Mouse (Mus musculus) gastrocnemius, adult 2 months (tissue): ENCODE data around the gene Tfr2. TPM values are rescaled to one million over a fixed set of nuclear protein-coding genes. Genes with fewer than 3 reads are reported as not detected.
A peak's percentile ranks its signal among the peaks of the same experiment; 100 is the strongest.
"Not testable (repeated sequence)": the region's sequence is repeated elsewhere in the genome, so short reads cannot be mapped to it uniquely, and the experiment has no call there.

ENCODE experiments used
- DNase-seq: peaks from one replicate; pipeline ENCODE4 v3.0.0; 2022
- H3K27ac ChIP-seq: fragments of 200-600 bp; 2 replicates; pipeline ENCODE4 v1.8.1; 2022; ENCODE audit warnings: mild to moderate bottlenecking
- H3K4me3 ChIP-seq: fragments of 200-600 bp; 2 replicates; pipeline ENCODE4 v1.8.1; 2022; ENCODE audit warnings: mild to moderate bottlenecking, moderate library complexity
- CTCF ChIP-seq: fragments of 200-600 bp; IDR thresholded peaks from 2 replicates; pipeline ENCODE4 v1.8.1; 2022; ENCODE audit warnings: antibody characterized with exemption, mild to moderate bottlenecking, moderate library complexity
- intact Hi-C: fragments of 180-260 bp; cut with DNase I; formaldehyde crosslinking; loops from one replicate; pipeline ENCODE4 v1.15.1; 2025
- total RNA-seq, 2 experiments: library from RNA; stranded (reverse); gene quantifications; 2 replicates each; pipeline ENCODE4 v1.2.3; 2021

The Tfr2 gene
- total RNA-seq, 2 experiments from 2014 or later, result not detected

DNA sequence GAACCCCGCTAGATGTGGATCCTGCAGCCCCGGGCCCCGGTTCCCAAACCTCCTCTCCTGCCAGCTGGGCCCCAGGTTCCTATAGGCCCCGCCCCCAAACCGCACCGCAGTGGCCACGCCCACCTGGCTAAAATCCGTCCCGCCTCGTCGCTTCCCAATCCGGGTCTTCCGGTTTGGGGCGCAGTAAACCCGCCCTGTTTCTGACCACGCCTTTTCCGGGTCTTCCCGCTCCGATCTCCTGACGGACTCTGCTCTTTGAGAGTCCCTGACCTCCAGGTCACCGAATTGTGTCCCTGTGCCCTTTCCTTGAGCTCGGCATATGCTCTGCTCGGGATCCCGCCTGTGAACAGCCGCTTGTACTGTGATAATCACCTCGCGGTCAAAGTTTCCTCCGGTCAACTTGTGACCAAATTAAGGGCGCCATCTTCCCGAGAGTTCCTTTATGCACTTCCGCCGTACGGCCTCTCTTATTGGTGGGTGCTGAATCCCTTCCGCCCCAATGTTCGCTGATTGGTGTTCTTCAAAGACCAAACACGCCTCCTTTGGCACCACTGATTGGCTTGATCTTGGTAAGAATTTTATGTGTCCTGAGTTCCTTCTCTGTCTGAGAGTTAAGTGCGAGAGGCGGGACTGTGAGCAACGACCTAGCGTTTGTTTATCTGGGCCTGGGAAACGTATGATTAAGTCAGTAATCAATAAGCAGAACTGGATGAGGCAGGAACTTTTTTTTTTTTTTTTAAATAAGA lies 31.2 kb downstream of the Tfr2 start, which contains the start of gene Mospd3:
Gene Mospd3 (minus strand): TSS at position 440 of the 746 bp plus-strand sequence.
- peak; percentile 97 for DNase-seq
- Histone ChIP-seq H3K27ac (peak within 1 kb of the TSS; percentile 99), H3K4me3 (peak within 1 kb of the TSS; percentile 82)
- no peak for TF ChIP-seq CTCF
- intact Hi-C loops, result loop anchor here (1.0 to 5.0 kb wide), 3 partner anchors 28 to 98 kb away; partner anchors contain the start of genes Epo, Gnb2 and Pop7

- DNase-seq, result peak; percentile 69
- intact Hi-C loops, result loop anchor here (1.0 to 5.0 kb wide), 3 partner anchors 27 to 99 kb away; partner anchors contain the start of genes Epo, Gnb2 and Pop7
- Histone ChIP-seq H3K27ac (peak overlapping the region; percentile 99), H3K4me3 (peak overlapping the region; percentile 82)
- TF ChIP-seq CTCF, result no peak
These were observed 31.7 kb downstream of the Tfr2 start for GRCm38 (mm10) chr5:137601365-137601729.

DNA sequence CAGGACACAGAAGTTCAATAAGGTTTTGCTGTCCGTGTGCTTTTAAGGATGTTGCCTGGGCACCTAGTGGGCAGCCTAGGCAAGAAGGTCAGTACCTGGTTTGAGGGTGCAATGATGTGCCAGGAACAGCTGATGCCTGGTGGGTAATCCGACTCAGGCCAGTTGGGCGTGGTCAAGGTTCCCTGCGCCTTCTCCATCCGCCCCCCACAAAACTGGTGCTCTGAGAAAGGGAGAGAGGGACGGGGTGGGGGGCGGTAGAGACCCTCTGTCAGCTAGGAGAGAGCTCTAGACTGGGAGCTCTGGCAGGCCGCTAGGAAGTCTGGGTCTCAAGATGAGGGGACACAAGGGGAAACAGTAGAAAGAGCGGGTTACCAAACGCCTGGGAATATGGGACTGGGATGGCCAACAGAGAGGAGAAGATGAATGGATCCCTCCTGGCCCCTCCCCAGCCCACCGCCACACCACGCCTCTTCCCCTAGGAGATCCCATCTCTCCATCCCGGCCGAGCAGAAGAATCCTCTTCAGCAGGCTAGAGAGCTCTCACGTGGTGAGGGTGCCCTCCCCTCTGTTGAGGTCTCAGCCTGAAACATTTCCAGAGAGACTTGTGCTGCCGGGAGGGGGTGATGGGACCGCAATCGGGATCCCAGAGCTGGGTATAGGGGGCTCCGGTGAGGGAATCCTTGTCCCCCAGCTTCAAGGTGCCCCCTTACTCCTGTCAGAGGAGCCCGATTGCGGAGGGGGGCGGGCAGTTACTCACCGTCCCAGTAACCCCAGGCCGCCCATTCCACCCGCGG lies 38.4 kb downstream of the Tfr2 start:
- intact Hi-C loops, result no loop called here
- no peak for TF ChIP-seq CTCF
- Histone ChIP-seq H3K4me3 (peak overlapping the region; percentile 72), H3K27ac (peak overlapping the region; percentile 88)
- no peak for DNase-seq

DNA sequence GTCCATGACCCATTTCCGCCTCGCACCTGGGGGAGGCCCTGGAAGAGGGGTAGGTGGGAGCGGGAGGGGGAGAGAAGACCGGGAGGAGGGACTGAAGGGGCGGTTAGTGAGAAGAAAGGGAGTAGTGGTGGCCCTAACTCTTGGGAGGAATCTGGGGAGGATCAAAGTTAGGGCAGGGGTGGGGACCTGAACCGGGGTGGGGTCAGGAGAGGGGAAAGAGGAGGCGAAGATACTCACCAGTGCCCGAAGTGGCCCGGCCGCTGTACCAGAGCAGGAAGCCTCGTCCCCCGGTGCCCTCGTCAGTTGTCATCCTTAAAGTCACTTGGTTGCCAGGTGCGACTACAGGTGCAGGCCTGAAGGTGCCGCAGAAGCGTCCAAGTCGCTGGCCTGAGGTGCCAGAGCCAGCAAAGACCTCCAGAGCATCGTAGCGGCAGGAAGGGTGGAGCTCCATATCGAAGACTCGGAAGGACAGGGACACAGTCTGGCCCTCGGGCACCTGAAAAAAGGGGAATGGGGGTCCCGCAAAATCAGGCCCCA lies 39.1 kb downstream of the Tfr2 start:
- TF ChIP-seq CTCF, result no peak

GRCm38 (mm10) chr5:137609292-137609691 lies 39.7 kb downstream of the Tfr2 start:
- Histone ChIP-seq H3K27ac (peak overlapping the region; percentile 88), H3K4me3 (peak overlapping the region; percentile 72)
- no peak for DNase-seq
- TF ChIP-seq CTCF, result no peak
- intact Hi-C loops, result no loop called here

More for the DNA sequence above, 39.1 kb downstream of the Tfr2 start:
- Histone ChIP-seq H3K4me3 (peak overlapping the region; percentile 72), H3K27ac (peak overlapping the region; percentile 88)
- intact Hi-C loops, result no loop called here
- no peak for DNase-seq

DNA sequence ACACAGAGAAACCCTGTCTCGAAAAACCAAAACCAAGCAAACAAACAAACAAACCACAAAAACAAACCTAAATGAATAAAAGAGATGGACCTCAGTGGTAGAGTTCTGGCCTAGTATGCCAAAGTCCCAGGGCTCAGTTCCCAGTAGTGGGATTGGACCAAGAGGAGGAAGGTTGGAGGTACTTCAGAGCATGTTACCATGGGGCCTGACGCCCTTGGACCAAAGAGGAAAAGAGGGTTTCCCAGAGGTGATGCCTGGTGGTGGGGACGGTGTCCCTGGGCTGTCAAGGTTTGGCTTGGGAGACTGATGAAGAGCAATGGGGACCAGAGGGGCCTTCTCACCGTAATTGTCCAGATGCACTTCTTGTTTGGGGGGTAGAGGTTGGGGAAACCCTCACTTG lies 40.4 kb downstream of the Tfr2 start:
- Histone ChIP-seq H3K27ac (peak overlapping the region; percentile 88), H3K4me3 (peak overlapping the region; percentile 72)
- intact Hi-C loops, result no loop called here
- DNase-seq, result no peak
- TF ChIP-seq CTCF, result no peak

DNA sequence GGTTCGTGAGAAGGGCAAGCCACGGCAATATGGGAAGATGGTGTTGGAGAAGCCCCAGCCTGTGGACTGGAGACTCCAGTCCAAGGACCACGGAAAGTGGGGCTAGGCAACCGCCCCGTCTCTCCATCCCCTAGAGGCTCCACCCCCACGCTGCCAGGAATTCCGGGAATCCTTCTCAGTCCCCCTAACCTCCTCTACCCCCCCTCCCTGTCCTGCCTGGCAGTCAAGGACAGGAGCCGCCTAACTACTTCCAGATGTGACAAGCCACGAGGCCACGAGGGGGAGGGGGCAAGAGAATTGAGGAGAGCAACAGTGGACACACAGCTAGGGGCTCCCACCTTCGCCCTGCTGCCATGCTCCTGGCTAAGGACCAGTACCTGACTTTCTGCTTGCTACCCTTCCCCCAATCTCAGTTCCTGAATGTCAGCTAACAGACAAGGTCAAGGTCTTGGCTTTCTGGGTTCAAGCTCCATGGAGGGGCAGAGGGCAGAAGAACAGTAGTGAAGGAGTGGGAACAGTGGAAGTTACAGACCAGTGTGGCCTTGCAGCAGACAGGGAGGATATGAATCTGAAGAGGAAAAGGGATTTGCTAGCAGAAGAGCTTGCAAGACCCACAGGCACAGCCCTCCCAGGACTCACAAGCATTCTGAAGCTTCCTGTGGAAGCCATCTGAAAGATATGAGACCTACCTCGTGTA lies 41.1 kb downstream of the Tfr2 start:
- intact Hi-C loops, result no loop called here
- no peak for TF ChIP-seq CTCF
- peak; percentile 91 for DNase-seq
- peak overlapping the region; percentile 88 for H3K27ac ChIP-seq
- H3K4me3 ChIP-seq, result peak overlapping the region; percentile 72

DNA sequence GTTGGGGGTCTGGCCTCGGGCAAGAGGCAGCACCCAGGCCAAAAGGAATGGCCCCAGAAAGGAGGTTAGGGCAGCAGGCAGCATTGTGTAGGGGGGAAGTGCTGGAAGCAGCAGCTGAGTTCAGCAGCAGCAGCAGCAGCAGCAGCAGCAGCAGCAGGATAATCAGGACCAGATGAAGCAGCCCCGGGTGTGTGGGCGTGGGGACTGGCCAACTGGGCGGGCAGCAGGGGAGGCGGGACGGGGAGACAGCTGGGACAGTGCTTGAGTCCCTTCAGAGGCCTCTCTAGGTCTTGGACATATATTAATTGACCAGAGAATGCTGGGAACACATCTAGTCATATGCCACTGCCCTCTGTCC lies 41.6 kb downstream of the Tfr2 start:
- no peak for TF ChIP-seq CTCF
- DNase-seq, result peak; percentile 88
- peak overlapping the region; percentile 88 for H3K27ac ChIP-seq
- intact Hi-C loops, result no loop called here
- H3K4me3 ChIP-seq, result peak overlapping the region; percentile 72

- DNase-seq, result peak; percentile 56
- intact Hi-C loops, result no loop called here
- H3K4me3 ChIP-seq, result peak overlapping the region; percentile 72
- TF ChIP-seq CTCF, result no peak
- peak overlapping the region; percentile 88 for H3K27ac ChIP-seq
These were observed 43.4 kb downstream of the Tfr2 start for GRCm38 (mm10) chr5:137613076-137613475.

DNA sequence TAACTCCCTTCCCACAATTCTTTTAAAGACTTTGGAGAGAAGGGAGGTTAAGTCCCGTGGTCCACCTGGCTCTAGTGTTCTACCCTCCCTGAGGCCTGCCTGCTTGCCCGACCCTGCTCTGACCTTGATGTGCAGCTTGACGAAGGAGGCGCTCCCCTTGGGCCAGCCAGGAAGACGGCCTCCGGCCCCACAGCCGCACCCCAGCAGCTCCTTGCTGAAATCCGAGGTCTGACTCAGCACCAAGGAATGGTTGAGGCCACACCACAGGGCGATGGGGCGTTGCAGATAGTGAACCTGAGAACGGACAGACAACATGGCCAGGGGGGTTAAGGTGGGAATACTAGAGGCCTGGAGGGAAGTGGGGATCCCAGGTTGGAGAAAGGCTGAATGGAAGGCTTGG lies 43.9 kb downstream of the Tfr2 start, which contains the start of gene Pcolce:
Gene Pcolce (minus strand): TSS at position 235 of the 400 bp plus-strand sequence.
- no peak for TF ChIP-seq CTCF
- Histone ChIP-seq H3K4me3 (peak within 1 kb of the TSS; percentile 72), H3K27ac (peak within 1 kb of the TSS; percentile 88)
- peak; percentile 77 for DNase-seq
- intact Hi-C loops, result no loop called here

DNA sequence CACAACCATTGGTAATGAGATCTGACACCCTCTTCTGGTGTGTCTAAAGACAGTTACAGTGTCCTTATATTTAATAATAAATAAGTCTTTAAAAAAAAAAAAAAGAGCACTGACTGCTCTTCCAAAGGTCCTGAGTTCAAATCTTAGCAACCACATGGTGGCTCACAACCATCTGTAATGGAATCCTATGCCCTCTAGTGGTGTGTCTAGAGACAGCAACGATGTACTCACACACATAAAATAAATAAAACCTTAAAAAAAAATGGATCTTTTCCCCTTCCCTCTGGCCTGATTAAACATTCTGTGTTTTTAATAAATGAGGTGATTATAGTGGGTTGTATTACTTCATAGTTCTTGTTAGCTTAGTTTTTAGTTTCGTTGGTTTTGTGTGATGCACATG lies 45.3 kb downstream of the Tfr2 start:
- TF ChIP-seq CTCF, result peak; percentile 29; the same call in 1 of the 2 replicates
- intact Hi-C loops, H3K27ac ChIP-seq, H3K4me3 ChIP-seq, DNase-seq: not testable (repeated sequence)

- intact Hi-C loops, result no loop called here
- DNase-seq, result no peak
- no peak overlapping the region for H3K27ac ChIP-seq
- TF ChIP-seq CTCF, result no peak
- no peak overlapping the region for H3K4me3 ChIP-seq
These were observed 45.7 kb downstream of the Tfr2 start for GRCm38 (mm10) chr5:137615347-137615746.
